Mouse (Mus musculus) hindbrain, embryonic 11.5 days (tissue): ENCODE data around the gene Dusp5. TPM values are rescaled to one million over a fixed set of nuclear protein-coding genes. Genes with fewer than 3 reads are reported as not detected.

ENCODE experiments used
- ATAC-seq: fragments of 200-750 bp; cut with Nextera tagmentation; 2 replicates; pipeline ENCODE4 v1.8.0; 2017; ENCODE audit warnings: mild to moderate bottlenecking, moderate TSS enrichment, moderate library complexity; ENCODE audit not compliant: low FRiP score
- DNase-seq: peaks from one replicate; pipeline ENCODE4 v3.0.0-alpha.2; 2015; ENCODE audit warnings: low spot score
- H3K27ac ChIP-seq: fragments of 300-500 bp; sonication (generic); 2 replicates; pipeline ENCODE4 v1.5.1; 2014; ENCODE audit warnings: mild to moderate bottlenecking, low read depth, low read length
- H3K27me3 ChIP-seq: fragments of 300-500 bp; sonication (generic); 2 replicates; pipeline ENCODE4 v1.6.1; 2014; ENCODE audit warnings: mild to moderate bottlenecking, low read length, moderate library complexity, mixed read lengths; ENCODE audit not compliant: control insufficient read depth, insufficient read depth
- H3K36me3 ChIP-seq: fragments of 300-500 bp; sonication (generic); 2 replicates; pipeline ENCODE4 v1.6.1; 2014; ENCODE audit warnings: mild to moderate bottlenecking, low read length, moderate library complexity, mixed read lengths; ENCODE audit not compliant: control insufficient read depth, insufficient read depth
- H3K4me1 ChIP-seq: fragments of 300-500 bp; sonication (generic); replicated peaks from 2 replicates; pipeline ENCODE4 v1.6.1; 2014; ENCODE audit warnings: low read length, mixed read lengths; ENCODE audit not compliant: control insufficient read depth, insufficient read depth
- H3K4me2 ChIP-seq: fragments of 300-500 bp; sonication (generic); replicated peaks from 2 replicates; pipeline ENCODE4 v1.6.1; 2014; ENCODE audit warnings: mild to moderate bottlenecking, low read depth, low read length
- H3K4me3 ChIP-seq: fragments of 300-500 bp; sonication (generic); 2 replicates; pipeline ENCODE4 v1.5.1; 2014; ENCODE audit warnings: low read depth, low read length
- H3K9ac ChIP-seq: fragments of 300-500 bp; sonication (generic); 2 replicates; pipeline ENCODE4 v1.6.1; 2014; ENCODE audit warnings: low read depth, low read length
- H3K9me3 ChIP-seq: fragments of 300-500 bp; sonication (generic); 2 replicates; pipeline ENCODE4 v1.6.1; 2016; ENCODE audit warnings: low read length; ENCODE audit not compliant: control insufficient read depth
- WGBS: fragments of 180-500 bp; shearing (Covaris S2); extraction: QIAGEN DNeasy Blood & Tissue Kit; methylation state at CpG from one replicate; pipeline ENCODE4 v1.1.7; 2014; 5-methylcytosine and 5-hydroxymethylcytosine counted together
- polyA plus RNA-seq: library from polyadenylated mRNA; unstranded; fragments of >200 nt; fragmentation: Nextera tagmentation; extraction: Ambion mirVana; gene quantifications from 2 replicates; pipeline ENCODE4 v1.2.1, GENCODE M21; 2014

Gene Dusp5
- polyA plus RNA-seq, 1 experiment from 2014 or later, result 2.3 TPM

DNA sequence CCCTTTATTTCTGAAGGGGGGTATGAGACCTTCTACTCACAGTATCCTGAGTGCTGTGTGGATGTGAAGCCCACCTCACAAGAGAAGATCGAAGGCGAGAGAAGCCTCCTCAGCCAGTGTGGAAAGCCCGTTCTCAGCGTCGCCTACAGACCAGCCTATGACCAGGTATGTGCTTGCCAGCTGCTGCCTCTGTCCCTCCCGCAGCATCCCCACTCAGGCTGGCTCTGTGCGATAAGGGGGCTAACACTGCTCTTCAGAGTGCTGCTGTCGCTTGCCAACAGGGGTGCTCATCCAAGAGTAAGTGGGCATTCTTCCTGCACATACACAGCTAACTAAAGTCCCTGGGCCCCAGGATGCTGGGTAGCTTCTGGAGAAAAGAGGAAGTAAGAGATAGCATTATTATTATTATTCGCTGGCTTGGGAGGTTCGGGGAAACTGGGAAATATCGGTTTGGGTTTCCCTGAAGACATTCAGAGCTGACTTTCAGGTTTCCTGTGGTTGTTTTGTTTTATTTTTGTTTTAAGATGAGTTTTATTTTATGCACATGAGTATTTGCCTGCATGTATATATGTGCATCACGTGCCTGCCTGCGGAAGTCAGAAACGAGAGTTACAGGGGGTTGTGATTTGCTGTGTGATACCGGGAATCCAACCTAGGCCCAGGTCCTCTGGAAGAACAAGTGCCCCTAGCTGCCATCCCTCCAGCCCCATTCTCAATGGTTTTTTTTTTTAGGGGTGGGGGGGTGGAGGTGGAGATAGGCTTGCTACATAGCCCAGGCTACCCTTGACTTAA, 5.1 kb downstream of the Dusp5 start:
- WGBS, result 92% methylated on average over 15 of the region's 15 CpGs
- no peak overlapping the region for H3K9ac ChIP-seq
- no peak for ATAC-seq
- peaks cover 5% of the 10 kb centered on the region for H3K4me1 ChIP-seq
- no peaks in the 10 kb centered on the region for H3K9me3 ChIP-seq
- no peak overlapping the region for H3K4me3 ChIP-seq
- no peaks in the 10 kb centered on the region for H3K36me3 ChIP-seq
- H3K4me2 ChIP-seq, result no peak overlapping the region
- H3K27me3 ChIP-seq, result peaks cover 23% of the 10 kb centered on the region
- DNase-seq, result no peak
- no peak overlapping the region for H3K27ac ChIP-seq

- H3K9me3 ChIP-seq, result no peaks in the 10 kb centered on the region
- WGBS, result 66% methylated on average over 7 of the region's 7 CpGs
- H3K27ac ChIP-seq, result no peak overlapping the region
- no peak overlapping the region for H3K4me2 ChIP-seq
- H3K36me3 ChIP-seq, result no peaks in the 10 kb centered on the region
- DNase-seq (no peak), ATAC-seq (no peak)
- H3K27me3 ChIP-seq, result peaks cover 17% of the 10 kb centered on the region
- H3K4me1 ChIP-seq, result 0 out of 2 replicates have a peak, but pooled peaks cover 2% of the 10 kb centered on the region
- no peak overlapping the region for H3K4me3 ChIP-seq
- no peak overlapping the region for H3K9ac ChIP-seq
These were observed 6.0 kb downstream of the Dusp5 start for GRCm38 (mm10) chr19:53534757-53535410.

GRCm38 (mm10) chr19:53535421-53535820, 6.5 kb downstream of the Dusp5 start:
- no peak overlapping the region for H3K27ac ChIP-seq
- H3K36me3 ChIP-seq, result no peaks in the 10 kb centered on the region
- no peak overlapping the region for H3K4me2 ChIP-seq
- H3K9me3 ChIP-seq, result no peaks in the 10 kb centered on the region
- H3K4me1 ChIP-seq, result no peaks in the 10 kb centered on the region
- no peak for ATAC-seq
- H3K27me3 ChIP-seq, result peaks cover 13% of the 10 kb centered on the region
- no peak overlapping the region for H3K9ac ChIP-seq
- no peak overlapping the region for H3K4me3 ChIP-seq
- 78% methylated on average over 6 of the region's 6 CpGs for WGBS
- DNase-seq, result no peak

DNA sequence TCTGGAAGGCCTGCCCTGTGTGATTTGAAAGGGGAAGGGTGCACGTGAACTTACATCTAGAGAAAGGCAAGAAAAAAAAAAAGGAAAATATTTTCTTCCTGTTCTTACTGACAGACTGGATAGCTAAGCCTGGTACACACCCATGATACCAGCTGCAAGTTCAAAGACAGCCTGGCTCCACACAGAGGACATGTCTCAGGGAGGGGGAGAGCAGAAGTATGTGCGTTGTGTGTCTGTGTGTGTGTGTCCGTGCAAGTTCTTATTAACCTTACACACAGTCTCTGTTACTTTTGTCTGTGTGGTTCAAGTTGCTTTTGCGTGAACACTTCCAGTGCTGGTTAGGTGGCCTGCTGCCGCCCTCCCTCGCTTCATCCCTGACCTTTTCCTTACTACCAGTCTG, 7.3 kb downstream of the Dusp5 start:
- H3K4me1 ChIP-seq, result no peaks in the 10 kb centered on the region
- DNase-seq (no peak), ATAC-seq (no peak)
- no peak overlapping the region for H3K4me3 ChIP-seq
- H3K27me3 ChIP-seq, result peaks cover 5% of the 10 kb centered on the region
- 83% methylated on average over 6 of the region's 6 CpGs for WGBS
- H3K9me3 ChIP-seq, result no peaks in the 10 kb centered on the region
- H3K36me3 ChIP-seq, result no peaks in the 10 kb centered on the region
- no peak overlapping the region for H3K4me2 ChIP-seq
- H3K9ac ChIP-seq, result no peak overlapping the region
- no peak overlapping the region for H3K27ac ChIP-seq

- Histone ChIP-seq H3K36me3 (no peaks in the 10 kb centered on the region), H3K4me3 (no peak overlapping the region), H3K4me2 (no peak overlapping the region), H3K9me3 (no peaks in the 10 kb centered on the region), H3K27me3 (no peaks in the 10 kb centered on the region; the same call in 1 of the 2 replicates), H3K27ac (no peak overlapping the region), H3K4me1 (no peaks in the 10 kb centered on the region), H3K9ac (no peak overlapping the region)
- ATAC-seq (no peak), DNase-seq (no peak)
- 85% methylated on average over 17 of the region's 17 CpGs for WGBS
These were observed 8.1 kb downstream of the Dusp5 start for GRCm38 (mm10) chr19:53536731-53537666.

DNA sequence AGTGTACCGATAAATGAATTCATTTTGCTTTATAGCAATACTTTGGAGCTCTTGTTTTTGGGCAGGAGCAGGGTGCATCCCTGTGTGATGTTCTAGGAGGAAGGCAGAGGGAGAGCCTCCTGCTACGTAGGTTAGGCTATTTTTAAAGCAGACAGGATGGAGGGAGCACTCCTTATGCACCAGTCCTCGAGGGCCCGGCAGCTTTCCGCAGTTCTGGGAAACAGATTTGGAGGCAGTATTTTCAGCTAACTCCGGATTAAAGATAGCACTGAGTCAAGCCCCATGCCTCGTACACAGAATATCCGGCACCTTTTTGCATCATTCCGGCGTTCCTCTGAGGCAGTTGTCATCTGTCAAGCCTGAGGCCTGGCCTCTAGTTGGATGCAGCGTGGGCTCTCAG, 9.1 kb downstream of the Dusp5 start:
- H3K4me1 ChIP-seq, result no peaks in the 10 kb centered on the region
- no peak overlapping the region for H3K4me2 ChIP-seq
- no peaks in the 10 kb centered on the region for H3K9me3 ChIP-seq
- no peak overlapping the region for H3K9ac ChIP-seq
- H3K4me3 ChIP-seq, result no peak overlapping the region
- DNase-seq (no peak), ATAC-seq (no peak)
- H3K27ac ChIP-seq, result no peak overlapping the region
- 92% methylated on average over 11 of the region's 11 CpGs for WGBS
- H3K27me3 ChIP-seq, result no peaks in the 10 kb centered on the region; the same call in 1 of the 2 replicates
- H3K36me3 ChIP-seq, result no peaks in the 10 kb centered on the region

- no peak overlapping the region for H3K4me2 ChIP-seq
- no peak overlapping the region for H3K9ac ChIP-seq
- no peaks in the 10 kb centered on the region; the same call in 1 of the 2 replicates for H3K27me3 ChIP-seq
- H3K4me3 ChIP-seq, result no peak overlapping the region
- DNase-seq (no peak), ATAC-seq (no peak)
- 75% methylated on average over 5 of the region's 5 CpGs for WGBS
- no peaks in the 10 kb centered on the region for H3K9me3 ChIP-seq
- no peak overlapping the region for H3K27ac ChIP-seq
- H3K36me3 ChIP-seq, result no peaks in the 10 kb centered on the region
- no peaks in the 10 kb centered on the region for H3K4me1 ChIP-seq
These were observed 9.9 kb downstream of the Dusp5 start for GRCm38 (mm10) chr19:53538796-53539195.

- Histone ChIP-seq H3K4me3 (no peak overlapping the region), H3K4me1 (no peaks in the 10 kb centered on the region), H3K9ac (no peak overlapping the region), H3K27ac (no peak overlapping the region), H3K4me2 (no peak overlapping the region), H3K36me3 (no peaks in the 10 kb centered on the region), H3K9me3 (no peaks in the 10 kb centered on the region), H3K27me3 (no peaks in the 10 kb centered on the region)
- WGBS, result 78% methylated on average over 3 of the region's 3 CpGs
- no peak for ATAC-seq
- no peak for DNase-seq
These were observed 10.4 kb downstream of the Dusp5 start for GRCm38 (mm10) chr19:53539296-53539695.
